In genomic region chr16:64000884-64001283, GRCm38 (mm10) we compare ENCODE assay signal across 13 mouse cellular contexts.
"Had no signal": no experiment of that assay in that cellular context is flagged by ENCODE, and none has a peak within 500 bp of the region (broad histone marks: within the 10 kb centered on the region; RNA-seq: fewer than 3 reads in every experiment).

No protein-coding gene starts in this region.

- H3K36me3 ChIP-seq: limb, embryonic 15.5 days; liver, embryonic 12.5 days; midbrain, embryonic 10.5 days; midbrain, embryonic 15.5 days had no signal

- H3K9me3 ChIP-seq: limb, embryonic 15.5 days; liver, embryonic 12.5 days; midbrain, embryonic 10.5 days; midbrain, embryonic 15.5 days had no signal

- H3K27ac ChIP-seq: kidney, postnatal 0 days; limb, embryonic 15.5 days; liver, embryonic 12.5 days; midbrain, embryonic 10.5 days; midbrain, embryonic 15.5 days; stomach, postnatal 0 days had no signal

- DNase-seq: kidney, adult 2 months; kidney, postnatal 36 days; lung, embryonic 14.5 days; lung, postnatal 10 days; lung, postnatal 4 days; thymus, adult 18-20 months; thymus, postnatal 14 days had no signal

- H3K4me1 ChIP-seq: limb, embryonic 15.5 days; liver, embryonic 12.5 days; midbrain, embryonic 10.5 days; midbrain, embryonic 15.5 days had no signal

- ATAC-seq: liver, embryonic 12.5 days; midbrain, embryonic 15.5 days had no signal

- H3K9ac ChIP-seq: limb, embryonic 15.5 days; liver, embryonic 12.5 days; lung, embryonic 14.5 days; midbrain, embryonic 15.5 days had no signal

- H3K4me2 ChIP-seq: limb, embryonic 15.5 days; liver, embryonic 12.5 days; lung, embryonic 14.5 days; midbrain, embryonic 15.5 days had no signal

- H3K27me3 ChIP-seq: limb, embryonic 15.5 days; liver, embryonic 12.5 days; midbrain, embryonic 15.5 days had no signal

- H3K4me3 ChIP-seq: limb, embryonic 15.5 days; liver, embryonic 12.5 days; midbrain, embryonic 10.5 days; midbrain, embryonic 15.5 days had no signal
